Comparison of ENCODE assay signal across 18 mouse cellular contexts in genomic region chr17:25749314-25749713, GRCm38 (mm10). TPM values are rescaled to one million over a fixed set of nuclear protein-coding genes. Genes with fewer than 3 reads are reported as not detected.
"Had no signal": no experiment of that assay in that cellular context is flagged by ENCODE, and none has a peak within 500 bp of the region (broad histone marks: within the 10 kb centered on the region; RNA-seq: fewer than 3 reads in every experiment).

No protein-coding gene starts in this region.

- H3K27ac ChIP-seq: neural tube, embryonic 13.5 days; neural tube, embryonic 15.5 days; stomach, embryonic 15.5 days; stomach, postnatal 0 days had no signal

- H3K9me3 ChIP-seq: neural tube, embryonic 13.5 days; neural tube, embryonic 15.5 days; stomach, embryonic 15.5 days had no signal

- DNase-seq: retina, postnatal 1 day; right cerebral cortex, adult 18-20 months; right cerebral cortex, postnatal 14 days; right cerebral cortex, postnatal 25 days; right cerebral cortex, postnatal 4 days; spleen, adult 18-20 months; thymus, adult 18-20 months; thymus, adult 2 months; thymus, postnatal 14 days; thymus, postnatal 25 days; thymus, postnatal 36 days; thymus, postnatal 4 days had no signal

- H3K4me2 ChIP-seq: neural tube, embryonic 13.5 days; neural tube, embryonic 15.5 days; stomach, embryonic 15.5 days had no signal

- H3K36me3 ChIP-seq: neural tube, embryonic 13.5 days; neural tube, embryonic 15.5 days; stomach, embryonic 15.5 days had no signal

- H3K27me3 ChIP-seq: neural tube, embryonic 13.5 days; neural tube, embryonic 15.5 days; stomach, embryonic 15.5 days had no signal

- H3K4me3 ChIP-seq: neural tube, embryonic 13.5 days; neural tube, embryonic 15.5 days; stomach, embryonic 15.5 days had no signal

- H3K9ac ChIP-seq: neural tube, embryonic 13.5 days; neural tube, embryonic 15.5 days; stomach, embryonic 15.5 days had no signal

RNA-seq across cellular contexts. Expression of gene Msln, which starts 4.9 kb away (rescaled TPM):
- polyA plus RNA-seq: neural tube, embryonic 14.5 days had no signal

RNA-seq across cellular contexts. Expression of gene Mslnl, which starts 13.5 kb away (rescaled TPM):
- polyA plus RNA-seq: neural tube, embryonic 13.5 days; neural tube, embryonic 14.5 days; neural tube, embryonic 15.5 days; stomach, embryonic 14.5 days; stomach, embryonic 15.5 days had no signal
